Mouse (Mus musculus) myocyte (in vitro differentiated cells): ENCODE measurements around the gene Kcng3.

Experiments used
- E2F4 ChIP-seq: IDR thresholded peaks from one replicate; pipeline ENCODE4 v1.6.1; 2011; ENCODE audit warnings: mild to moderate bottlenecking, control low read depth, moderate library complexity; ENCODE audit not compliant: insufficient read depth
- MAX ChIP-seq: IDR thresholded peaks from one replicate; pipeline ENCODE4 v1.6.1; 2011; ENCODE audit warnings: low read depth, mild to moderate bottlenecking, control low read depth
- MYOD1 ChIP-seq, 3 experiments: IDR thresholded peaks; one replicate each; pipeline ENCODE4 v1.6.1; 2011; ENCODE audit warnings: control low read depth in 2 of 3, low read depth in 2 of 3, mild to moderate bottlenecking in 2 of 3, moderate library complexity in 1 of 3; ENCODE audit not compliant: insufficient read length in 2 of 3, control insufficient read depth in 1 of 3
- MYOG ChIP-seq, 3 experiments: IDR thresholded peaks; one replicate each; pipeline ENCODE4 v1.6.1; 2011; ENCODE audit warnings: control low read depth in 2 of 3, low read depth in 2 of 3, mild to moderate bottlenecking in 2 of 3; ENCODE audit not compliant: insufficient read length in 2 of 3, control insufficient read depth in 1 of 3, insufficient read depth in 1 of 3
- POLR2A ChIP-seq: IDR thresholded peaks from one replicate; pipeline ENCODE4 v1.6.1; 2011; ENCODE audit warnings: low read depth, mild to moderate bottlenecking, control low read depth, moderate library complexity; ENCODE audit not compliant: insufficient read length
- POLR2AphosphoS2 ChIP-seq: IDR thresholded peaks from one replicate; pipeline ENCODE4 v1.6.1; 2011; ENCODE audit warnings: low read depth, control low read depth; ENCODE audit not compliant: insufficient read length
- REST ChIP-seq: IDR thresholded peaks from one replicate; pipeline ENCODE4 v1.6.1; 2011; ENCODE audit warnings: mild to moderate bottlenecking, control low read depth, moderate library complexity; ENCODE audit not compliant: insufficient read depth, insufficient read length
- TCF12 ChIP-seq: IDR thresholded peaks from one replicate; pipeline ENCODE4 v1.6.1; 2011; ENCODE audit warnings: mild to moderate bottlenecking, control low read depth; ENCODE audit not compliant: poor library complexity, insufficient read depth, severe bottlenecking
- USF1 ChIP-seq: IDR thresholded peaks from one replicate; pipeline ENCODE4 v1.6.1; 2011; ENCODE audit warnings: low read depth, mild to moderate bottlenecking, control low read depth, moderate library complexity

- TF ChIP-seq POLR2A (no peak), MYOG (IDR thresholded peaks at IDR 0.05; ENCODE audit: control insufficient read depth in 1 of 3, insufficient read depth in 1 of 3, insufficient read length in 2 of 3, low read depth in 2 of 3) (no peak), REST (no peak), TCF12 (no peak), MAX (no peak), POLR2AphosphoS2 (no peak), USF1 (no peak), E2F4 (no peak), MYOD1 (IDR thresholded peaks at IDR 0.05; ENCODE audit: control insufficient read depth in 1 of 3, insufficient read length in 2 of 3, low read depth in 2 of 3) (no peak)
These were observed 86.4 kb downstream of the Kcng3 start for GRCm38 (mm10) chr17:83545259-83545658.
